Mouse (Mus musculus) CD4-positive, CD25-positive, alpha-beta regulatory T cell, adult 4 months (primary cell): ENCODE measurements around the gene Acox3. TPM values are rescaled to one million over a fixed set of nuclear protein-coding genes. Genes with fewer than 3 reads are reported as not detected.
"Not testable (repeated sequence)": the region's sequence is repeated elsewhere in the genome, so short reads cannot be mapped to it uniquely, and the experiment has no call there.

Experiments
- ATAC-seq: one replicate; pipeline ENCODE4 v1.8.0; 2017
- polyA plus RNA-seq, 2 experiments: library from polyadenylated mRNA; unstranded; fragments of 100-300 nt; shearing (Covaris generic); gene quantifications; one replicate each; pipeline ENCODE4 v1.2.1; 2017

Gene Acox3
- polyA plus RNA-seq, 2 experiments from 2014 or later, result 19.1 to 42.0 TPM

GRCm38 (mm10) chr5:35578411-35578810 is 4.4 kb upstream of the Acox3 start:
- ATAC-seq, result no peak

DNA sequence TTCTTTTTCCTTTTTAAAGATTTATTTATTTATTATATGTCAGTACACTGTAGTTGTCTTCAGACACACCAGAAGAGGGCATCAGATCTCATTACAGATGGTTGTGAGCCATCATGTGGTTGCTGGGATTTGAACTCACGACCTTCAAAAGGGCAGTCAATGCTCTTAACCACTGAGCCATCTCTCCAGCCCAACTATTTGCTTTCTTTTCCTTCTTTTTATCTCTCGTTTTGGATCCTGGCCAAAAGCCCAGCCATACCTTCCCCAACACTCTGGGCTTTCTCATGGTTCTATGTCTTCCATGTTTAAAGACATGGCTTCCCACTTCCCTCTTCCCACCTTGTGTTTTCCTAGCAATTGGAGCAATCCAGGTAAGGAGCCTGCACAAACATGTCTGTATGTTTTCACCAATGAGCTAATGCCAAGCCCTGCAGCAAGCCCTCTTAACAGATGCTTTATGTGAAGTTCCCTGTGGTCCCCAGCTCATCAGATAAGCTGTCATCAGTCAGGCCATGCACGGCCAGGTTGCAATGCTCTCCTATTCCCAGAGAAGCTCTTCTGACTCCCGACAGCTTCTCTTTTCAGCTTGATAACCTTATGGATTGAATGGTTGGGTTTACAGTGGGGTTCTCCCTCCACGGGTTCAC is 3.5 kb upstream of the Acox3 start:
- no peak for ATAC-seq

- ATAC-seq, result no peak
Measured at GRCm38 (mm10) chr5:35580156-35580922, 2.5 kb upstream of the Acox3 start.

- ATAC-seq, result peak; percentile 50
Measured at GRCm38 (mm10) chr5:35583221-35583783, 462 bp downstream of the Acox3 start.

DNA sequence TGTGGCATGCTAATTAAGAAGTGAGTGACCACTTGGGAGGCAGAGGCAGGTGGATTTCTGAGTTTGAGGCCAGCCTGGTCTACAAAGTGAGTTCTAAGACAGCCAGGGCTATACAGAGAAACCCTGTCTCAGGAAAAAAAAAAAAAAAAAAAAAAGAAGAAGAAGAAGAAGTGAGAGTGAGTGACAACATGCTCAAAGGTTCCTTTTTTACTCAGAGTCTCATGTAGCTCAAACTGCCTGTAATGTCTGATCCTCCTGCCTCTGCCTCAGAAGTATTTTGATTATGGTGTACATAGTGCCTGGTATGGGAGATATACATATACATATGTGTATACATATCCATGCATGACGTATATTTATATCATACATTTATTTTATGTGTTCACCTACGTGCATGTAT is 1.4 kb downstream of the Acox3 start:
- not testable (repeated sequence) for ATAC-seq

DNA sequence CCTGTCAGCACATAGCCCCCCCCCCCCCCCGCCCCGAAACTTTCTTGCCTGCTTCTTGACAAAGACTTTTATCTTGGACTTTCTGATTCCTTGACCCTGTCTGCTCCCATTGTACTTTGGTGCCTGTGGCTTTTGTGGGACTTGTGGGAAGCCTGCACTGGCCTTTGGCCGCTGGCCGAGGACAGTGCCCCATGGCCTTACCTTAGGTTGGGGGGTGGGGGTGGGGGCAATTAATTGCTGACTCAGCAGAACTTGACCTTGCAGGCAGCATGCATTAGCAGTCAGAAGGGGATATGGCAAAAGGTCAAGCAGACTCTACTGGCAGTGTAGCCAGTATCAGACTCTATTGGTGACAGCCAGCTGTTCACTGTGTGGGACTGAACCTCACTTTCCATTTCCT is 8.7 kb downstream of the Acox3 start:
- ATAC-seq, result no peak

DNA sequence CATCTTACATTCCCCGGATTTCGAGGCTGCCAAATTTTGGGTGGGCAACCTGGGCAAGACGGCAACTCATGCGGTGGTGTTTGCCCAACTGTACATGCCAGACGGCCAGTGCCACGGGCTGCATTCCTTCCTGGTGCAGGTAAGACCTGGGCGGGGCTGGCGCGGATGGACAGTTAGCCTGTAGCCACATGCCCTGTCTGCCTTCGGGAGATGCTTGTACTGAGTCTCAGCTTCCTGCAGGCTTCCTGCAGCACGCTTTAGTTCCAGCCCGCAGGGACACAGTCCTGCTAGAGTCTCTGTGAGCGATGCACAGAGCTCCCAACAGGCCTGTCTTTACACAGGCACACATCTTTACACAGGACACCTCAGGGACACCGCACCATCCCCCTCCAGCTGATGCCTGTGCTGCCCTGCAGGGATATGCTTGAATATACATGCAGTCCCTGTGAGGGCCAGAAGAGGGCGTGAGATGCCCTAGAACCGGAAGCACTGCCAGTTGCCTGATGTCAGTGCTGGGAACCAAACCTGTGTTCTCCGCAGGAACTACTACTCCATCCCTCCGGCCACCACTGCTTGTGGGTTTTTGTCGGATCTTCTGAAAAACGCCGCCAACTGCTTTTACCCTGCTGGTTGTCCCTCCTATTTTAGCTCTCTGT is 9.4 kb downstream of the Acox3 start:
- no peak for ATAC-seq

DNA sequence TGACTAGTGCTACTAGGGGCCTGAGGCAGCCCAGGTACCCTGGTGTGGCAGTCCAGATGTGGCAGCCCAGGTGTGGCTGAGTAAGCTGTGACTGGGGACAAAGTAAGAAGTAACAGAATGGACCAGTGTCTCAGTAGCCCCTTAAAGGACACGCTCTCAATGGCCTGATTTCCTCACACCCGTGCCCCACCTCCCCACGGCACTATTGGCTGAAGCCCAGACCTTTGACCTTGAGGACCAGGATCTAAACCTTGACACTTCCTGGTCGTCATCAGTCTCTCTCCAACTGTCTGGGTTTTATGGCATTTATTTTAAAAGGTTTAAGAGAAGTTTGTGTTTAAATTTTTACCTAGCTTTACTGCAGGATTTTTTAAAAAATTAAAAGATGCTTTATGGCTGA is 10.0 kb downstream of the Acox3 start:
- no peak for ATAC-seq

DNA sequence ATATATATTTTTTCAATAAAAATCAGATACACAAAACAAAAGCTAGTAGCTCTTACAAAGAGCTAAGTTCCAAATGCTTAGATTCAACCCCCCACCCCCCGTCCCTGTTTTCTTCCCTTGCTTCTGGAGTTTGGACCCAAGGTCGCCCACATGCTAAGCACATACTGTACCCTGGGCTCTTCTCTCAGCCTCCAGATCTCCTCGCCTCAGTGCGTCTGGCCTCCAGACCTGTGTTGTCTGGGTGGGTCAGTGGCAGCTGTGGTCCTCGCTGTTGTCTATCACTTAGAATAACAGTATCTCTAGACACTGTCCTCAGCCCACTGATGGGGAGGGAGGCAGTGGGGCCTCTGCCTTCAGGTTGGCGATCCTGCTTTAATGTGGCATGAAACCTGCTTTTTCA is 10.4 kb downstream of the Acox3 start:
- no peak for ATAC-seq

- ATAC-seq, result no peak
Measured at GRCm38 (mm10) chr5:35594768-35595167, 11.9 kb downstream of the Acox3 start.

- ATAC-seq, result peak; percentile 37
Measured at GRCm38 (mm10) chr5:35595706-35596105, 12.9 kb downstream of the Acox3 start.

- no peak for ATAC-seq
Measured at GRCm38 (mm10) chr5:35596169-35597160, 13.6 kb downstream of the Acox3 start.

GRCm38 (mm10) chr5:35600233-35600632 is 17.4 kb downstream of the Acox3 start:
- no peak for ATAC-seq

DNA sequence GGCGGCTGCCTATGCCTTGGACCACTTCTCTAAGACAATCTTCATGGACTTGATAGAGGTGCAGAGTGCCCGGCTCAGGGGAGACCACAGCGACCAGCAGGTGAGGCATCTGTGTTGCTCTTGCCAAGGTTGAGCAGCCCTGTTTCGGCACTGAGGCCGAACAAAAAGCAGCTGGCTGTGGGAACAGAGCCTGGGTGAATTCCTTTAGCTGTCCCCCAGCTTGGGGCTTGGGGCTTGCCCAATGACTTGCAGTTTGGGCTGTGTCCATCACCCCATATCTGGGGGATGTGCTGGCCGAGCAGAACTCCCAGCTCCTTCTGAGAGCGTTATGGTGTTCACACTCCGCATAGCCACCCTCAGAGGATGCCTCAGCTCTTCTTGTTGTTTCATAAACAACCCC is 18.7 kb downstream of the Acox3 start:
- no peak for ATAC-seq

GRCm38 (mm10) chr5:35605355-35605754 is 22.5 kb downstream of the Acox3 start:
- ATAC-seq, result no peak

DNA sequence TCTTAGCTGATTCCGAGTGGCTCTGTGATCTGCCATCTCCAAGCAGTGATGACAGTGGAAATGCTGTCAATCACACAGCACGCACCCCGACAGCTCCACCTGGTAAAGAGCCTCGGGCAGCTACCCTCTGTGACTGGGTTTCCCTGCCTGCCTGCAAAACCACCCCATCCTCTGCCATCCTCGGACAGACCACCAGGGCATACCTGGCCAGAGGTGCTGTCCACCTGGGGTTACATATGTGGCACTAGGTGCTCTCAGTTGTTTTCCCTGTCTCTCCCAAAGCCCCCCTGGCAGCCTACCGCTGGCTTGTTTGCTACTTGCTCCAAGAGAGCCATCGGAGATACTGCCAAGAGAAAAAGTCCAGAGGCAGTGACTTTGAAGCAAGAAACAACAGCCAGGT is 24.0 kb downstream of the Acox3 start:
- ATAC-seq, result no peak

DNA sequence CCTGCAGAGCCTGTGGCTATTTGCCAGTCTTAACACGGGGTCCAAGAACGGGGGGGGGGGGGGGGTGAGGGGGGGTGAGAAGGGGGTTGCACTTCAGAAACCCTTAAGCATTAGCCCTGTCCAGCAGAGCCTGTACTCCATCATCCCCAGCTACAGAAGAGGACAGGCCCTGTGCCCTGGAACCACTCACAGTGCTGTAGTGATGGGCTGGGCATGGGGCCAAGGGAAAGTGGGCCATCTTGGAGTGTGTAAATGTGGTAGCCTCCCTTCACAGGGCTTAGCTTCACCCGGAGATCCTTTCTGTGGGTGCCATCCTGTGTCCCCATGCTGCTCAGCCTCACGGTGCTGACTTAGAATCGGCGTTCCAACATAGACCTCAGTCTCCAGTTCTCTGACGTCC is 24.9 kb downstream of the Acox3 start:
- no peak for ATAC-seq

DNA sequence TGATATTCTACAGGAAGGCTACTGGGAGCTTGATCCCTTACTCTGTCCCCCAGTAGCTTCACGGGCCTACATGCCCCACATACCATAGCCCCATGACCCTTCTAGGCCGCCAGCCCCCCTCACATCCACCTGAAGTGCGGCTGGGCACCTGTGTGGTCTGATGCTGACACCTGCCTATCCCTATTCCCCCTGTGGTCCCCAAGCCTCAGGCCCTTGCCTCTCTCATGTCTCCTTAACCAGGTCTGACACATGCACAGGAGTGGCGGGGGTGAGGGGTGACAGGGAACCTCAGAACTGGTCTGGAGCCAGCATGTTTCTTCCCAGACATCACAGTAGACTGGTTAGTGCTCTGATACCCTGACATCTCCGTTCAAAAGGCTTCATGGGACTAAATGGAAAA is 25.7 kb downstream of the Acox3 start:
- no peak for ATAC-seq

- ATAC-seq, result no peak
Measured at GRCm38 (mm10) chr5:35609381-35609780, 26.5 kb downstream of the Acox3 start.

- no peak for ATAC-seq
Measured at GRCm38 (mm10) chr5:35609971-35610370, 27.1 kb downstream of the Acox3 start.

GRCm38 (mm10) chr5:35610381-35610780 is 27.5 kb downstream of the Acox3 start:
- ATAC-seq, result no peak

- no peak for ATAC-seq
Measured at GRCm38 (mm10) chr5:35611170-35611569, 28.3 kb downstream of the Acox3 start.
